Mouse (Mus musculus): ENCODE results near the gene Cacna2d2. TPM values are rescaled to one million over a fixed set of nuclear protein-coding genes. Genes with fewer than 3 reads are reported as not detected.
A peak's percentile ranks its signal among the peaks of the same experiment; 100 is the strongest.

Gene Cacna2d2
- polyA plus RNA-seq (2017; shearing (Covaris generic)): under 1 TPM in 2 of 3 experiments, not detected in 1; 0.19 to 0.44 TPM

- ATAC-seq: no peak
Observed at GRCm38 (mm10) chr9:107399491-107399971, at the start of gene Cacna2d2. Gene Cacna2d2 (plus strand): TSS chr9:107399612.

- no peak for ATAC-seq
Observed at GRCm38 (mm10) chr9:107354826-107355225, 44.6 kb upstream of the Cacna2d2 start.

GRCm38 (mm10) chr9:107355870-107356765 is 43.3 kb upstream of the Cacna2d2 start:
- peak; percentile 54 for ATAC-seq

GRCm38 (mm10) chr9:107357651-107358050 is 41.8 kb upstream of the Cacna2d2 start:
- ATAC-seq: peak; percentile 56

GRCm38 (mm10) chr9:107360989-107361388 is 38.4 kb upstream of the Cacna2d2 start:
- no peak for ATAC-seq

- ATAC-seq: no peak
Observed at GRCm38 (mm10) chr9:107366644-107367043, 32.8 kb upstream of the Cacna2d2 start.

GRCm38 (mm10) chr9:107368302-107368701 is 31.1 kb upstream of the Cacna2d2 start:
- no peak for ATAC-seq

GRCm38 (mm10) chr9:107369270-107370105 is 29.9 kb upstream of the Cacna2d2 start:
- ATAC-seq: no peak

DNA sequence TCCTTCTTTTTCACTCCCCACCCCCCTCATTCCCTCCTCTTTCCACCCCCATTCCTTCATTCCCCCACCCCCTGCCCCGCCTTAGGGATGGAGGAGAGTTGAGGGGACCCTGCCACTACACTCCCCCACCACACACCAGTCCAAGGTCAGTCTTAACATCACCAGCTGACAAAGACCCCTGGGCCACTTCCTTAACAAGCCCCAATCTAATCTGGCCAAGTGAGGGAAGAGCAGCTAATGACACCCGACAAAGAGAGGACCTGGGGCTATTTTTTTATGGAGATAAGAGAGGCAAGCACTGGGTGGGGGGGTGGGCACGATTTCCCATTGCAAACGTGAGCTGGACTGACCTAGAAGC is 29.3 kb upstream of the Cacna2d2 start:
- no peak for ATAC-seq

DNA sequence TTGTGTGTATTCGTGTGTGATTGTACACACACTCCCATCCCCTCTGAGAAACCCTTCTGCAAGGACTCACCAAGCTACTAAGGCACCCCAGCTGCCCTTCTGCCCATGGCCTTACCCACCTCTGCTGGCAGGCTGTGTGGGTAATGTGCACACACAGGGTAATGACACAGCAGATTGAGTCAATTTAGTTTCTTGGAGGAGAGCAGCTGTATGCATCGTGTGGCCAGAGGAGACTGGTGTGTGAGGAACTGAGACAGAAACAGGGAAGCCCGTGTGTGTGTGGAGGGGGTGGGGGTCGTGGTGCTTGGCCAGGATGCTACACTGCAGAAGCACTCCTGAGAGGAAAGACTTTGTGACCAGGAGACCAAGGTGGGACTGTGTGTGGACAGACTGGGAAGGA is 27.0 kb upstream of the Cacna2d2 start:
- ATAC-seq: no peak

GRCm38 (mm10) chr9:107374623-107375022 is 24.8 kb upstream of the Cacna2d2 start:
- no peak for ATAC-seq

- no peak for ATAC-seq
Observed at GRCm38 (mm10) chr9:107375451-107375850, 24.0 kb upstream of the Cacna2d2 start.

- ATAC-seq: no peak
Observed at GRCm38 (mm10) chr9:107377961-107378512, 21.4 kb upstream of the Cacna2d2 start.

DNA sequence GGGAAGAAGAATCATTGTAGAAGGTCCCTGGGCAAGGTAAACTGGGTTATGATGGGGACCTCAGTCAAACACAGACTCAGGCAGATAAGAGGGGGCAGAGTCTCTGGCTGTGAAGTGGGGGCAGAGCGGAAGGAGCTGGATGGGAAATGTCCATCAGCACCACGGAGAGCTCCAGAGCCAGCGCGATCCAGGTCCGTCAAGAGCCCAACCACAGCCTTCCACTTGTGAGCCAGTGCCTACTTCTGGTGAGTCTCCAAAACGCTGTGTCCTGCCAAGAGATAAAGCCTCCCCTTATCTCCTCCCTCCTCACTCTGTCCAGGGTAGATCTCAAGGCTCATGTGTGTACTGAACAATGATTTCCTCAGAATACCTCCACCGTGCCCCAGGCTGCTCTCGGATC is 17.7 kb upstream of the Cacna2d2 start:
- no peak for ATAC-seq

- no peak for ATAC-seq
Observed at GRCm38 (mm10) chr9:107384396-107384795, 15.0 kb upstream of the Cacna2d2 start.

GRCm38 (mm10) chr9:107386722-107387121 is 12.7 kb upstream of the Cacna2d2 start:
- ATAC-seq: no peak

- ATAC-seq: no peak
Observed at GRCm38 (mm10) chr9:107387708-107388107, 11.7 kb upstream of the Cacna2d2 start.

- ATAC-seq: no peak
Observed at GRCm38 (mm10) chr9:107388263-107388662, 11.1 kb upstream of the Cacna2d2 start.

DNA sequence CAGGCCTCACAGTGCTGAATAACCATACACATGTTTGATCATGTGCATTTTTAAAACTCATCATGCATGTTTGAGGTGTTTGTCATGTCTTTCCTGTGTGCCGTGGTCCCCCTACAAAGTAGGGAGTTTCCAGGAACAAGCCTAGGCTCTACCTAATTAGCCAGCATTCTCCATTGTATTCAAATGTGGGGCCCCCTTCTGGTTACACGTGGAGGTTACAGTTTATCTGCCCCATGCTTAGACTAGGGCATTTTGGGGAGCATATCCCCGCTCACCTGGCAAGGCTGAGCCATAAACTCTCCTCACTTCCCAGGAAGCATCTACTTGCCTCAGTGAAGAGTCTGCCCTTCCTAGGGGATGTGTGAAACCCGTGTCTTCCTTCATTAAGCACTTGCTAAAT is 3.0 kb upstream of the Cacna2d2 start:
- no peak for ATAC-seq

GRCm38 (mm10) chr9:107398968-107399367 is 444 bp upstream of the Cacna2d2 start:
- no peak for ATAC-seq

DNA sequence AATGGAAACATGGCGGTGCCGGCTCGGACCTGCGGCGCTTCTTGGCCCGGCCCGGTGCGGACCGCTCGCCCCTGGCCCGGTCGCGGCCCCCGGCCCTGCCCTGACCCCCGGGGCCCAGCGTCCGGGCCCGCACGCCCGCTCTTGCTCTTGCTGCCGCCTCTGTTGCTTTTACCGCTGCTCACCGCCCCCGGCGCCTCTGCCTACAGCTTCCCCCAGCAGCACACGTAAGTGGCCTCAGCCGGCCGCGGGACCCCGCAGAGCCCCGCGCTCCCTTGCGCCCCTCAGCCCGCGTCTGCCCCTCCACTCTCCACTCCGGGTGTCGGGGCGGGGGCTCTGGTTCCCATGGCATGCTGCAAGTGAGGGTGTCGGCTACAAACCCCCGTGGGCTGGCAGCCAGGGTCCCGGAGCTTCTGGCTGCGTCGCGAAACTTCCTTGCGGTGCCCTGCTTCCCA is 674 bp downstream of the Cacna2d2 start:
- ATAC-seq: no peak

GRCm38 (mm10) chr9:107400666-107401285 is 1.4 kb downstream of the Cacna2d2 start:
- ATAC-seq: no peak
